Mouse (Mus musculus) forebrain, embryonic 12.5 days (tissue): Measurements from ENCODE around the gene Zc3h4. TPM values are rescaled to one million over a fixed set of nuclear protein-coding genes. Genes with fewer than 3 reads are reported as not detected.

Experiments
- ATAC-seq: fragments of 200-750 bp; cut with Nextera tagmentation; 2 replicates; pipeline ENCODE4 v1.8.0; 2017; ENCODE audit warnings: moderate TSS enrichment; ENCODE audit not compliant: low FRiP score
- H3K27ac ChIP-seq: fragments of 300-500 bp; sonication (generic); 2 replicates; pipeline ENCODE4 v1.5.1; 2016; ENCODE audit warnings: mild to moderate bottlenecking
- H3K27me3 ChIP-seq: fragments of 300-500 bp; sonication (generic); 2 replicates; pipeline ENCODE4 v1.6.1; 2016; ENCODE audit warnings: mild to moderate bottlenecking
- H3K36me3 ChIP-seq: fragments of 300-500 bp; sonication (generic); replicated peaks from 2 replicates; pipeline ENCODE4 v1.6.1; 2016; ENCODE audit warnings: mild to moderate bottlenecking
- H3K4me1 ChIP-seq: fragments of 300-500 bp; sonication (generic); 2 replicates; pipeline ENCODE4 v1.6.1; 2016
- H3K4me2 ChIP-seq: fragments of 300-500 bp; sonication (generic); 2 replicates; pipeline ENCODE4 v1.6.1; 2016; ENCODE audit warnings: mild to moderate bottlenecking, moderate library complexity
- H3K4me3 ChIP-seq: fragments of 300-500 bp; sonication (generic); replicated peaks from 2 replicates; pipeline ENCODE4 v1.5.1; 2016; ENCODE audit warnings: mild to moderate bottlenecking
- H3K9ac ChIP-seq: fragments of 300-500 bp; sonication (generic); 2 replicates; pipeline ENCODE4 v1.6.1; 2016; ENCODE audit warnings: mild to moderate bottlenecking
- H3K9me3 ChIP-seq: fragments of 300-500 bp; sonication (generic); 2 replicates; pipeline ENCODE4 v1.6.1; 2016
- WGBS: fragments of 180-500 bp; shearing (Covaris S2); methylation state at CpG from one replicate; pipeline ENCODE4 v1.1.7; 2016; 5-methylcytosine and 5-hydroxymethylcytosine counted together
- polyA plus RNA-seq: library from polyadenylated mRNA; unstranded; fragments of >200 nt; fragmentation: Nextera tagmentation; extraction: Ambion mirVana; gene quantifications from 2 replicates; pipeline ENCODE4 v1.2.1, GENCODE M21; 2016

Zc3h4 gene
- 25.5 and 27.0 TPM in 2 replicates for polyA plus RNA-seq

- H3K36me3 ChIP-seq: peaks cover 5% of the 10 kb centered on the region; the same call in 1 of the 2 replicates
- H3K9me3 ChIP-seq: no peaks in the 10 kb centered on the region
- H3K9ac ChIP-seq: peak within 1 kb of the TSS; percentile 100
- peak within 1 kb of the TSS; percentile 89 for H3K4me3 ChIP-seq
- peaks cover 37% of the 10 kb centered on the region for H3K4me1 ChIP-seq
- under 1% methylated on average over 67 of the region's 85 CpGs for WGBS
- H3K27ac ChIP-seq: peak within 1 kb of the TSS; percentile 100
- H3K4me2 ChIP-seq: peak within 1 kb of the TSS; percentile 80
- ATAC-seq: peak; percentile 64
- no peaks in the 10 kb centered on the region; the same call in 1 of the 2 replicates for H3K27me3 ChIP-seq
These were observed at the start of gene Zc3h4 for GRCm38 (mm10) chr7:16400689-16401611. Zc3h4 (plus strand) TSS chr7:16400910.

- ATAC-seq: no peak
- Histone ChIP-seq H3K36me3 (peaks cover 72% of the 10 kb centered on the region), H3K27ac (no peak overlapping the region), H3K4me1 (no peaks in the 10 kb centered on the region), H3K4me3 (no peak overlapping the region), H3K9me3 (no peaks in the 10 kb centered on the region), H3K4me2 (no peak overlapping the region), H3K9ac (no peak overlapping the region), H3K27me3 (no peaks in the 10 kb centered on the region)
- 94% methylated on average over 3 of the region's 3 CpGs for WGBS
These were observed 44.7 kb upstream of the Zc3h4 start for GRCm38 (mm10) chr7:16355854-16356594.

GRCm38 (mm10) chr7:16357602-16358001, 43.1 kb upstream of the Zc3h4 start:
- Histone ChIP-seq H3K27ac (no peak overlapping the region), H3K9ac (no peak overlapping the region), H3K9me3 (no peaks in the 10 kb centered on the region), H3K4me1 (no peaks in the 10 kb centered on the region), H3K27me3 (no peaks in the 10 kb centered on the region), H3K4me3 (no peak overlapping the region), H3K4me2 (no peak overlapping the region), H3K36me3 (peaks cover 67% of the 10 kb centered on the region)
- WGBS: 93% methylated on average over 3 of the region's 3 CpGs
- no peak for ATAC-seq

GRCm38 (mm10) chr7:16364319-16364718, 36.4 kb upstream of the Zc3h4 start:
- 89% methylated on average over 1 of the region's 1 CpGs for WGBS
- 0 out of 2 replicates have a peak overlapping the region, but pooled peaks have one; percentile 79 for H3K27ac ChIP-seq
- no peaks in the 10 kb centered on the region for H3K9me3 ChIP-seq
- no peak overlapping the region for H3K4me2 ChIP-seq
- peaks cover 76% of the 10 kb centered on the region for H3K36me3 ChIP-seq
- H3K4me1 ChIP-seq: peaks cover 30% of the 10 kb centered on the region
- no peak overlapping the region for H3K9ac ChIP-seq
- H3K27me3 ChIP-seq: no peaks in the 10 kb centered on the region
- no peak for ATAC-seq
- no peak overlapping the region for H3K4me3 ChIP-seq

- 13% methylated on average over 4 of the region's 4 CpGs for WGBS
- H3K4me2 ChIP-seq: 0 out of 2 replicates have a peak overlapping the region, but pooled peaks have one; percentile 6
- H3K27me3 ChIP-seq: no peaks in the 10 kb centered on the region
- H3K4me3 ChIP-seq: no peak overlapping the region
- peak; percentile 76 for ATAC-seq
- peaks cover 30% of the 10 kb centered on the region for H3K4me1 ChIP-seq
- no peaks in the 10 kb centered on the region for H3K9me3 ChIP-seq
- H3K9ac ChIP-seq: no peak overlapping the region
- peak overlapping the region; percentile 79 for H3K27ac ChIP-seq
- peaks cover 79% of the 10 kb centered on the region for H3K36me3 ChIP-seq
These were observed 35.7 kb upstream of the Zc3h4 start for GRCm38 (mm10) chr7:16364901-16365500.

- peak overlapping the region; percentile 79 for H3K27ac ChIP-seq
- no peak overlapping the region for H3K9ac ChIP-seq
- H3K4me2 ChIP-seq: no peak overlapping the region
- peaks cover 86% of the 10 kb centered on the region for H3K36me3 ChIP-seq
- no peak overlapping the region for H3K4me3 ChIP-seq
- no peaks in the 10 kb centered on the region for H3K9me3 ChIP-seq
- H3K4me1 ChIP-seq: peaks cover 30% of the 10 kb centered on the region
- ATAC-seq: no peak
- WGBS: 58% methylated on average over 10 of the region's 10 CpGs
- no peaks in the 10 kb centered on the region for H3K27me3 ChIP-seq
These were observed 34.5 kb upstream of the Zc3h4 start for GRCm38 (mm10) chr7:16366133-16366646.

- H3K27me3 ChIP-seq: no peaks in the 10 kb centered on the region
These were observed 34.0 kb upstream of the Zc3h4 start for GRCm38 (mm10) chr7:16366669-16367068.

GRCm38 (mm10) chr7:16368835-16369234, 31.9 kb upstream of the Zc3h4 start:
- Histone ChIP-seq H3K36me3 (peaks cover 83% of the 10 kb centered on the region), H3K4me1 (peaks cover 30% of the 10 kb centered on the region), H3K9ac (no peak overlapping the region), H3K27me3 (no peaks in the 10 kb centered on the region), H3K27ac (no peak overlapping the region), H3K9me3 (no peaks in the 10 kb centered on the region), H3K4me3 (no peak overlapping the region), H3K4me2 (no peak overlapping the region)
- 96% methylated on average over 2 of the region's 2 CpGs for WGBS
- no peak for ATAC-seq

More at GRCm38 (mm10) chr7:16366669-16367068, 34.0 kb upstream of the Zc3h4 start:
- no peak overlapping the region for H3K4me2 ChIP-seq
- H3K27ac ChIP-seq: peak overlapping the region; percentile 79; the same call in 1 of the 2 replicates
- WGBS: 75% methylated on average over 4 of the region's 4 CpGs
- ATAC-seq: no peak
- H3K9me3 ChIP-seq: no peaks in the 10 kb centered on the region
- no peak overlapping the region for H3K4me3 ChIP-seq
- peaks cover 30% of the 10 kb centered on the region for H3K4me1 ChIP-seq
- peaks cover 86% of the 10 kb centered on the region for H3K36me3 ChIP-seq
- H3K9ac ChIP-seq: no peak overlapping the region

- Histone ChIP-seq H3K9me3 (no peaks in the 10 kb centered on the region), H3K9ac (no peak overlapping the region), H3K27ac (no peak overlapping the region), H3K4me1 (peaks cover 13% of the 10 kb centered on the region), H3K4me3 (no peak overlapping the region), H3K27me3 (no peaks in the 10 kb centered on the region), H3K36me3 (peaks cover 83% of the 10 kb centered on the region), H3K4me2 (no peak overlapping the region)
- 95% methylated on average over 2 of the region's 2 CpGs for WGBS
- ATAC-seq: no peak
These were observed 30.1 kb upstream of the Zc3h4 start for GRCm38 (mm10) chr7:16370596-16370995.

GRCm38 (mm10) chr7:16373719-16374118, 27.0 kb upstream of the Zc3h4 start:
- no peak overlapping the region for H3K9ac ChIP-seq
- H3K4me1 ChIP-seq: no peaks in the 10 kb centered on the region
- peaks cover 84% of the 10 kb centered on the region for H3K36me3 ChIP-seq
- H3K9me3 ChIP-seq: no peaks in the 10 kb centered on the region
- whole genome bisulfite sequencing: 67% methylated on average over 2 of the region's 2 CpGs
- ATAC-seq: no peak
- H3K4me3 ChIP-seq: no peak overlapping the region
- H3K4me2 ChIP-seq: no peak overlapping the region
- H3K27me3 ChIP-seq: no peaks in the 10 kb centered on the region
- H3K27ac ChIP-seq: no peak overlapping the region

- 91% methylated on average over 5 of the region's 5 CpGs for WGBS
These were observed 25.7 kb upstream of the Zc3h4 start for GRCm38 (mm10) chr7:16374989-16375388.

GRCm38 (mm10) chr7:16376505-16376904, 24.2 kb upstream of the Zc3h4 start:
- Histone ChIP-seq H3K27ac (no peak overlapping the region), H3K4me2 (no peak overlapping the region), H3K9ac (no peak overlapping the region), H3K4me3 (no peak overlapping the region), H3K36me3 (peaks cover 74% of the 10 kb centered on the region), H3K4me1 (no peaks in the 10 kb centered on the region), H3K27me3 (no peaks in the 10 kb centered on the region), H3K9me3 (no peaks in the 10 kb centered on the region)
- 94% methylated on average over 1 of the region's 1 CpGs for WGBS
- ATAC-seq: no peak

More at GRCm38 (mm10) chr7:16374989-16375388, 25.7 kb upstream of the Zc3h4 start:
- no peak for ATAC-seq
- Histone ChIP-seq H3K9ac (no peak overlapping the region), H3K4me1 (no peaks in the 10 kb centered on the region), H3K27me3 (no peaks in the 10 kb centered on the region), H3K9me3 (no peaks in the 10 kb centered on the region), H3K4me3 (no peak overlapping the region), H3K27ac (no peak overlapping the region), H3K36me3 (peaks cover 79% of the 10 kb centered on the region), H3K4me2 (no peak overlapping the region)
